Mouse (Mus musculus): ENCODE data around the gene Igsf21.

- TF ChIP-seq TAL1 (IDR thresholded peaks at IDR 0.05; ENCODE audit: low read length) (no peak), GATA1 (IDR thresholded peaks at IDR 0.05; ENCODE audit: low read length) (no peak)
Measured at GRCm38 (mm10) chr4:140217934-140218333, 28.6 kb downstream of the Igsf21 start.
